Comparison of ENCODE assay signal across 8 mouse cellular contexts in the genomic region with DNA sequence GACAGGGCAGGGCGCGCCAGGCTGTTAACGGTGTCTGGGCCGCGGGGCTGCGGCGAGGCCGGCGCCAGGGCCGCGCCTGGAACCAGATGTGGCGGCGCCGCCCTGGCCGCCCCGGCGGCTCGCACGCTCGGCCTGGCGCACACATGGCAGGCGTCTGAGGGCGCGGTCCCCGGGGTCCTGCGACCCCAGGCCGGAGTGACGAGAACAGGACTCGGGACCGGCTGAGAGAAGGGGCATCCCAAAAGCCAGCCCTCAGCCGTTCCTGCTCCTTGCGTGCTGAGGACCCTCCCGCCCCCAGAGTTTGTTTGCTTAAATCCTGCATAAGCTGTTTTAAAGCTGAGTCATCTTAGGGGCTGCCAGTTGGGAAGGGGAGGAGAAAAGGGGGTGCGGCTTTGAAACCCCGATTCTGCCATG. TPM values are rescaled to one million over a fixed set of nuclear protein-coding genes. Genes with fewer than 3 reads are reported as not detected.
A peak's percentile ranks its signal among the peaks of the same experiment; 100 is the strongest.
DNase-seq lines count a peak whose midpoint lies in the region; ATAC-seq lines count a peak whose summit lies in the region.

No protein-coding gene starts in this region.

- H3K4me3 ChIP-seq in forebrain, embryonic 11.5 days (ENCODE audit: low read depth, low read length) = peak overlapping the region; percentile 17; the same call in 1 of the 2 replicates
- peak overlapping the region; percentile 49 for H3K4me3 ChIP-seq in hindbrain, embryonic 10.5 days
- peak overlapping the region; percentile 52 for H3K4me3 ChIP-seq in midbrain, embryonic 10.5 days

- peaks cover 6% of the 10 kb centered on the region; the same call in 1 of the 2 replicates for H3K4me1 ChIP-seq in forebrain, embryonic 11.5 days (replicated peaks; ENCODE audit: control insufficient read depth, insufficient read depth, low read length)
- peaks cover 44% of the 10 kb centered on the region for H3K4me1 ChIP-seq in hindbrain, embryonic 10.5 days (replicated peaks)
- peaks cover 26% of the 10 kb centered on the region for H3K4me1 ChIP-seq in midbrain, embryonic 10.5 days

- peak; percentile 16 for DNase-seq in adrenal gland, postnatal 14 days
- DNase-seq in adrenal gland, adult 2 months = no peak
- DNase-seq in forebrain, embryonic 11.5 days (ENCODE audit: low spot score) = no peak
- DNase-seq in hindbrain, embryonic 10.5 days (ENCODE audit: low spot score) = peak; percentile 43
- peak; percentile 28 for DNase-seq in midbrain, embryonic 10.5 days (ENCODE audit: low spot score)
- DNase-seq in layer of hippocampus, postnatal 10 days (ENCODE audit: low spot score in 2 of 2) = no peak
- no peak for DNase-seq in layer of hippocampus, adult 18-20 months (ENCODE audit: low spot score in 2 of 2)

- H3K27me3 ChIP-seq in forebrain, embryonic 11.5 days (ENCODE audit: control insufficient read depth, insufficient read depth, low read length) = peaks cover 8% of the 10 kb centered on the region
- peaks cover 34% of the 10 kb centered on the region for H3K27me3 ChIP-seq in hindbrain, embryonic 10.5 days (ENCODE audit: insufficient read depth, poor library complexity, severe bottlenecking)
- H3K27me3 ChIP-seq in midbrain, embryonic 10.5 days (ENCODE audit: low read depth, poor library complexity, severe bottlenecking) = peaks cover 35% of the 10 kb centered on the region

- no peaks in the 10 kb centered on the region for H3K36me3 ChIP-seq in forebrain, embryonic 11.5 days (ENCODE audit: control insufficient read depth, insufficient read depth, low read length)
- H3K36me3 ChIP-seq in hindbrain, embryonic 10.5 days = no peaks in the 10 kb centered on the region
- no peaks in the 10 kb centered on the region for H3K36me3 ChIP-seq in midbrain, embryonic 10.5 days

- no peak overlapping the region for H3K27ac ChIP-seq in forebrain, embryonic 11.5 days (ENCODE audit: low read depth, low read length)
- peak overlapping the region; percentile 77 for H3K27ac ChIP-seq in hindbrain, embryonic 10.5 days
- peak overlapping the region; percentile 75 for H3K27ac ChIP-seq in midbrain, embryonic 10.5 days (replicated peaks)

- no peaks in the 10 kb centered on the region for H3K9me3 ChIP-seq in forebrain, embryonic 11.5 days (ENCODE audit: control insufficient read depth, low read length)
- H3K9me3 ChIP-seq in hindbrain, embryonic 10.5 days = no peaks in the 10 kb centered on the region
- no peaks in the 10 kb centered on the region for H3K9me3 ChIP-seq in midbrain, embryonic 10.5 days (replicated peaks)

- peak overlapping the region; percentile 32; the same call in 1 of the 2 replicates for H3K9ac ChIP-seq in forebrain, embryonic 11.5 days (ENCODE audit: low read length)

- ATAC-seq in forebrain, embryonic 11.5 days (replicated peaks; ENCODE audit: low FRiP score) = no peak
- ATAC-seq in megakaryocyte-erythroid progenitor cell, adult 5-6 weeks (replicated peaks; ENCODE audit: low FRiP score, low TSS enrichment, poor library complexity, severe bottlenecking) = no peak

- peak overlapping the region; percentile 43; the same call in 1 of the 2 replicates for H3K4me2 ChIP-seq in forebrain, embryonic 11.5 days (ENCODE audit: low read depth, low read length, severe bottlenecking)

- 3% methylated on average over 35 of the region's 35 CpGs for WGBS in forebrain, embryonic 11.5 days
- WGBS in hindbrain, embryonic 10.5 days = 3% methylated on average over 35 of the region's 35 CpGs
- 2% methylated on average over 35 of the region's 35 CpGs for WGBS in midbrain, embryonic 10.5 days

RNA-seq across cellular contexts. Expression of a gene that starts 30.2 kb away (rescaled TPM):
- total RNA-seq in adrenal gland, postnatal 14 days (2021) = 1.6 and 2.4 TPM in 2 replicates
- total RNA-seq in adrenal gland, adult 2 months (2021) = 1 to 10 TPM; 2.1 to 2.2 TPM
- 4.3 and 5.0 TPM in 2 replicates for polyA plus RNA-seq in adrenal gland, adult 2 months (2012; rRNA removed)
- 30.8 and 33.6 TPM in 2 replicates for polyA plus RNA-seq in forebrain, embryonic 11.5 days (2014; fragmentation: Nextera tagmentation; extraction: Ambion mirVana)
- polyA plus RNA-seq in hindbrain, embryonic 10.5 days (2016; fragmentation: Nextera tagmentation; extraction: Ambion mirVana) = 40.6 and 43.3 TPM in 2 replicates
- 22.3 and 29.5 TPM in 2 replicates for polyA plus RNA-seq in midbrain, embryonic 10.5 days (2016; fragmentation: Nextera tagmentation; extraction: Ambion mirVana)
- 1 to 10 TPM; 2.5 to 3.9 TPM for total RNA-seq in layer of hippocampus, postnatal 10 days (2021)
- total RNA-seq in megakaryocyte-erythroid progenitor cell, adult 5-6 weeks (2014; fragmentation: Nextera tagmentation) = not detected in 2 replicates
- total RNA-seq in megakaryocyte-erythroid progenitor cell, adult 5-6 weeks (2017) = not detected in 2 replicates
- 1 to 10 TPM in 1 of 2 experiments, under 1 TPM in 1; 0.94 to 1.9 TPM for total RNA-seq in layer of hippocampus, adult 18-20 months (2021)

RNA-seq across cellular contexts. Expression of a gene that starts 34.8 kb away (rescaled TPM):
- 22.3 and 25.8 TPM in 2 replicates for total RNA-seq in adrenal gland, postnatal 14 days (2021)
- total RNA-seq in adrenal gland, adult 2 months (2021) = 10 to 100 TPM; 24.7 to 30.3 TPM
- 58.2 and 62.5 TPM in 2 replicates for polyA plus RNA-seq in adrenal gland, adult 2 months (2012; rRNA removed)
- polyA plus RNA-seq in forebrain, embryonic 11.5 days (2014; fragmentation: Nextera tagmentation; extraction: Ambion mirVana) = 41.9 and 42.5 TPM in 2 replicates
- polyA plus RNA-seq in hindbrain, embryonic 10.5 days (2016; fragmentation: Nextera tagmentation; extraction: Ambion mirVana) = 46.1 and 46.5 TPM in 2 replicates
- polyA plus RNA-seq in midbrain, embryonic 10.5 days (2016; fragmentation: Nextera tagmentation; extraction: Ambion mirVana) = 43.9 and 45.8 TPM in 2 replicates
- 10 to 100 TPM; 34.9 to 36.1 TPM for total RNA-seq in layer of hippocampus, postnatal 10 days (2021)
- 30.1 and 31.3 TPM in 2 replicates for total RNA-seq in megakaryocyte-erythroid progenitor cell, adult 5-6 weeks (2014; fragmentation: Nextera tagmentation)
- 16.2 and 37.6 TPM in 2 replicates for total RNA-seq in megakaryocyte-erythroid progenitor cell, adult 5-6 weeks (2017)
- 10 to 100 TPM; 40.2 to 43.3 TPM for total RNA-seq in layer of hippocampus, adult 18-20 months (2021)

RNA-seq across cellular contexts. Expression of a gene that starts 57.3 kb away (rescaled TPM):
- 32.3 and 37.7 TPM in 2 replicates for total RNA-seq in adrenal gland, postnatal 14 days (2021)
- total RNA-seq in adrenal gland, adult 2 months (2021) = 10 to 100 TPM; 33.5 to 45.4 TPM
- 69.9 and 77.1 TPM in 2 replicates for polyA plus RNA-seq in adrenal gland, adult 2 months (2012; rRNA removed)
- 102 and 118 TPM in 2 replicates for polyA plus RNA-seq in forebrain, embryonic 11.5 days (2014; fragmentation: Nextera tagmentation; extraction: Ambion mirVana)
- 125 and 134 TPM in 2 replicates for polyA plus RNA-seq in hindbrain, embryonic 10.5 days (2016; fragmentation: Nextera tagmentation; extraction: Ambion mirVana)
- 126 and 127 TPM in 2 replicates for polyA plus RNA-seq in midbrain, embryonic 10.5 days (2016; fragmentation: Nextera tagmentation; extraction: Ambion mirVana)
- 10 to 100 TPM; 44.9 to 57.7 TPM for total RNA-seq in layer of hippocampus, postnatal 10 days (2021)
- total RNA-seq in megakaryocyte-erythroid progenitor cell, adult 5-6 weeks (2014; fragmentation: Nextera tagmentation) = 23.7 and 36.8 TPM in 2 replicates
- 9.8 and 14.7 TPM in 2 replicates for total RNA-seq in megakaryocyte-erythroid progenitor cell, adult 5-6 weeks (2017)
- total RNA-seq in layer of hippocampus, adult 18-20 months (2021) = 10 to 100 TPM; 32.1 to 32.5 TPM

Comparison
In these comparisons a context has a peak if more than half of its experiments do, and no peak if none do; other contexts are left out.
1. DNase-seq: peak in adrenal gland, postnatal 14 days (single experiment), hindbrain, embryonic 10.5 days (single experiment) and midbrain, embryonic 10.5 days (single experiment); none in adrenal gland, adult 2 months (single experiment), forebrain, embryonic 11.5 days (single experiment), layer of hippocampus, postnatal 10 days (0 of 2) and layer of hippocampus, adult 18-20 months (0 of 2).
2. Peak in every context shown above with its lines, with median percentiles within 50 percentile points of each other: H3K4me3 ChIP-seq.